Mouse (Mus musculus) olfactory bulb, adult 2 months (tissue): ENCODE results near the gene Dner. TPM values are rescaled to one million over a fixed set of nuclear protein-coding genes. Genes with fewer than 3 reads are reported as not detected.

Experiments
- H3K27ac ChIP-seq: fragments of 200-500 bp; 2 replicates; pipeline ENCODE4 v1.5.1; 2012; ENCODE audit warnings: low read depth, low read length; ENCODE audit not compliant: insufficient read depth
- H3K4me1 ChIP-seq: fragments of 200-500 bp; 2 replicates; pipeline ENCODE4 v1.6.1; 2012; ENCODE audit warnings: low read length; ENCODE audit not compliant: control insufficient read depth, insufficient read depth
- H3K4me3 ChIP-seq: fragments of 200-500 bp; 2 replicates; pipeline ENCODE4 v1.5.1; 2012; ENCODE audit warnings: mild to moderate bottlenecking, low read depth, low read length, moderate library complexity; ENCODE audit not compliant: insufficient read depth
- CTCF ChIP-seq: fragments of 200-500 bp; IDR thresholded peaks from 2 replicates; pipeline ENCODE4 v1.5.1; 2012; ENCODE audit warnings: low read depth, mild to moderate bottlenecking, low read length, moderate library complexity; ENCODE audit not compliant: insufficient read depth
- POLR2A ChIP-seq: fragments of 200-500 bp; IDR thresholded peaks from 2 replicates; pipeline ENCODE4 v1.6.1; 2012; ENCODE audit warnings: mild to moderate bottlenecking, low read depth, low read length, moderate library complexity; ENCODE audit not compliant: insufficient read depth
- WGBS: fragments of 180-500 bp; shearing (Covaris S2); methylation state at CpG from one replicate; pipeline ENCODE4 v1.1.7; 2018; 5-methylcytosine and 5-hydroxymethylcytosine counted together
- polyA plus RNA-seq: library from polyadenylated mRNA; stranded (reverse); fragments of >200 nt; gene quantifications from 2 replicates; pipeline ENCODE4 v1.2.4, GENCODE M21; 2012; ENCODE audit warnings: low replicate concordance; ENCODE audit not compliant: missing spikeins, insufficient read depth, insufficient read length

Gene Dner
- polyA plus RNA-seq, 1 experiment = not detected

- Histone ChIP-seq H3K4me1 (peaks cover 8% of the 10 kb centered on the region), H3K27ac (no peak overlapping the region), H3K4me3 (no peak overlapping the region)
- WGBS = 28% methylated on average over 4 of the region's 4 CpGs
- TF ChIP-seq POLR2A (no peak), CTCF (no peak)
Measured at GRCm38 (mm10) chr1:84561387-84561786, 134.6 kb downstream of the Dner start.

- Histone ChIP-seq H3K4me1 (peaks cover 7% of the 10 kb centered on the region), H3K27ac (0 out of 2 replicates have a peak overlapping the region, but pooled peaks have one; percentile 5), H3K4me3 (no peak overlapping the region)
- TF ChIP-seq POLR2A = no peak
- no peak for TF ChIP-seq CTCF
- 73% methylated on average over 8 of the region's 8 CpGs for WGBS
Measured at GRCm38 (mm10) chr1:84556546-84557511, 139.2 kb downstream of the Dner start.

GRCm38 (mm10) chr1:84552005-84552404, 144.0 kb downstream of the Dner start:
- 89% methylated on average over 3 of the region's 3 CpGs for WGBS
- Histone ChIP-seq H3K4me3 (no peak overlapping the region), H3K27ac (no peak overlapping the region), H3K4me1 (no peaks in the 10 kb centered on the region)
- TF ChIP-seq CTCF (no peak), POLR2A (no peak)

- H3K4me1 ChIP-seq = no peaks in the 10 kb centered on the region
- 43% methylated on average over 2 of the region's 2 CpGs for WGBS
- no peak overlapping the region for H3K4me3 ChIP-seq
- H3K27ac ChIP-seq = no peak overlapping the region
- no peak for TF ChIP-seq POLR2A
- TF ChIP-seq CTCF = no peak
Measured at GRCm38 (mm10) chr1:84550065-84550368, 146.0 kb downstream of the Dner start.

GRCm38 (mm10) chr1:84549367-84550064, 146.5 kb downstream of the Dner start:
- TF ChIP-seq POLR2A = no peak
- TF ChIP-seq CTCF = no peak
- H3K4me1 ChIP-seq = no peaks in the 10 kb centered on the region
- 34% methylated on average over 2 of the region's 2 CpGs for WGBS
- H3K4me3 ChIP-seq = no peak overlapping the region
- H3K27ac ChIP-seq = no peak overlapping the region

- no peak for TF ChIP-seq POLR2A
- no peak for TF ChIP-seq CTCF
- Histone ChIP-seq H3K4me1 (no peaks in the 10 kb centered on the region), H3K27ac (peak overlapping the region; percentile 59; the same call in 1 of the 2 replicates), H3K4me3 (no peak overlapping the region)
- WGBS = 61% methylated on average over 4 of the region's 4 CpGs
Measured at GRCm38 (mm10) chr1:84536069-84536468, 160.0 kb downstream of the Dner start.

GRCm38 (mm10) chr1:84525514-84525913, 170.5 kb downstream of the Dner start:
- no peak overlapping the region for H3K27ac ChIP-seq
- no peaks in the 10 kb centered on the region for H3K4me1 ChIP-seq
- WGBS = 86% methylated on average over 3 of the region's 3 CpGs
- no peak overlapping the region for H3K4me3 ChIP-seq
- TF ChIP-seq POLR2A (no peak), CTCF (no peak)

GRCm38 (mm10) chr1:84524413-84524812, 171.6 kb downstream of the Dner start:
- WGBS = 85% methylated on average over 4 of the region's 4 CpGs
- Histone ChIP-seq H3K4me3 (no peak overlapping the region), H3K4me1 (no peaks in the 10 kb centered on the region), H3K27ac (no peak overlapping the region)
- no peak for TF ChIP-seq POLR2A
- no peak for TF ChIP-seq CTCF

- 57% methylated on average over 4 of the region's 4 CpGs for whole genome bisulfite sequencing
- Histone ChIP-seq H3K27ac (no peak overlapping the region), H3K4me3 (no peak overlapping the region), H3K4me1 (peaks cover 4% of the 10 kb centered on the region)
- TF ChIP-seq POLR2A = no peak
- TF ChIP-seq CTCF = no peak
Measured at GRCm38 (mm10) chr1:84522963-84523280, 173.1 kb downstream of the Dner start.
